Mouse (Mus musculus): Measurements from ENCODE around the gene Sema4b.
A peak's percentile ranks its signal among the peaks of the same experiment; 100 is the strongest.

The Sema4b gene

GRCm38 (mm10) chr7:80197941-80198778 is 11.5 kb downstream of the Sema4b start:
- peak; percentile 71 for DNase-seq (ENCODE audit: low spot score)

- DNase-seq (ENCODE audit: low spot score) = no peak
Measured at GRCm38 (mm10) chr7:80198863-80199262, 12.2 kb downstream of the Sema4b start.

- no peak for DNase-seq (ENCODE audit: low spot score)
Measured at GRCm38 (mm10) chr7:80199286-80199685, 12.6 kb downstream of the Sema4b start.

GRCm38 (mm10) chr7:80199851-80200587 is 13.4 kb downstream of the Sema4b start:
- DNase-seq (ENCODE audit: low spot score) = no peak

GRCm38 (mm10) chr7:80200588-80200945 is 13.9 kb downstream of the Sema4b start:
- DNase-seq (ENCODE audit: low spot score) = no peak

- no peak for DNase-seq (ENCODE audit: low spot score)
Measured at GRCm38 (mm10) chr7:80200963-80201539, 14.4 kb downstream of the Sema4b start.

- DNase-seq (ENCODE audit: low spot score) = no peak
Measured at GRCm38 (mm10) chr7:80201888-80202540, 15.4 kb downstream of the Sema4b start.

GRCm38 (mm10) chr7:80202961-80203360 is 16.3 kb downstream of the Sema4b start:
- DNase-seq (ENCODE audit: low spot score) = no peak

GRCm38 (mm10) chr7:80203638-80204096 is 17.0 kb downstream of the Sema4b start:
- no peak for DNase-seq (ENCODE audit: low spot score)

GRCm38 (mm10) chr7:80204362-80204761 is 17.7 kb downstream of the Sema4b start:
- peak; percentile 73 for DNase-seq (ENCODE audit: low spot score)

GRCm38 (mm10) chr7:80204961-80205360 is 18.3 kb downstream of the Sema4b start:
- DNase-seq (ENCODE audit: low spot score) = peak; percentile 75

- DNase-seq (ENCODE audit: low spot score) = peak; percentile 42
Measured at GRCm38 (mm10) chr7:80205705-80206589, 19.3 kb downstream of the Sema4b start.

GRCm38 (mm10) chr7:80207314-80207731 is 20.7 kb downstream of the Sema4b start:
- DNase-seq (ENCODE audit: low spot score) = no peak

GRCm38 (mm10) chr7:80208026-80208642 is 21.5 kb downstream of the Sema4b start:
- DNase-seq (ENCODE audit: low spot score) = no peak

- no peak for DNase-seq (ENCODE audit: low spot score)
Measured at GRCm38 (mm10) chr7:80208738-80209430, 22.2 kb downstream of the Sema4b start.

- peak; percentile 88 for DNase-seq (ENCODE audit: low spot score)
Measured at GRCm38 (mm10) chr7:80209669-80210068, 23.0 kb downstream of the Sema4b start.

GRCm38 (mm10) chr7:80210982-80211381 is 24.3 kb downstream of the Sema4b start:
- no peak for DNase-seq (ENCODE audit: low spot score)

- no peak for DNase-seq (ENCODE audit: low spot score)
Measured at GRCm38 (mm10) chr7:80213604-80214003, 27.0 kb downstream of the Sema4b start.

- DNase-seq (ENCODE audit: low spot score) = no peak
Measured at GRCm38 (mm10) chr7:80214459-80214858, 27.8 kb downstream of the Sema4b start.

GRCm38 (mm10) chr7:80215398-80215797 is 28.8 kb downstream of the Sema4b start:
- peak; percentile 80 for DNase-seq (ENCODE audit: low spot score)
